Mouse (Mus musculus): Measurements from ENCODE around the gene Plxna3.

GRCm38 (mm10) chrX:74328725-74329161, at the start of gene Plxna3:
- TF ChIP-seq TAL1 (conservative IDR thresholded peaks at IDR 0.05; ENCODE audit: low read depth, low read length) (no peak), CTCF (IDR thresholded peaks at IDR 0.05; ENCODE audit: low read depth, low read length) (no peak), POLR2AphosphoS5 (IDR thresholded peaks at IDR 0.05; ENCODE audit: insufficient replicate concordance, low read depth, low read length) (no peak), GATA1 (IDR thresholded peaks at IDR 0.05; ENCODE audit: borderline replicate concordance, low read length) (no peak)

All from G1E (cell line).